Mouse (Mus musculus) large intestine, adult 2 months (tissue): Measurements from ENCODE around the gene Mtnr1a. TPM values are rescaled to one million over a fixed set of nuclear protein-coding genes. Genes with fewer than 3 reads are reported as not detected.
A peak's percentile ranks its signal among the peaks of the same experiment; 100 is the strongest.

ENCODE experiments used
- DNase-seq: peaks from one replicate; pipeline ENCODE4 v3.0.0-alpha.2; 2012; ENCODE audit warnings: low read depth, low spot score
- WGBS: fragments of 180-500 bp; shearing (Covaris S2); methylation state at CpG from one replicate; pipeline ENCODE4 v1.1.7; 2018; 5-methylcytosine and 5-hydroxymethylcytosine counted together
- polyA plus RNA-seq: library from polyadenylated mRNA; depleted of rRNA; stranded (reverse); fragments of >200 nt; gene quantifications from 2 replicates; pipeline ENCODE4 v1.2.3, GENCODE M21; 2012; rRNA removed

Gene Mtnr1a
- polyA plus RNA-seq, 1 experiment: 0.10 TPM

- no peak for DNase-seq
- WGBS: 24% methylated on average over 3 of the region's 3 CpGs
These were observed 24.7 kb downstream of the Mtnr1a start for GRCm38 (mm10) chr8:45093599-45093998.

GRCm38 (mm10) chr8:45109371-45110063 lies 40.6 kb downstream of the Mtnr1a start:
- 9% methylated on average over 13 of the region's 13 CpGs for WGBS
- peak; percentile 18 for DNase-seq

DNA sequence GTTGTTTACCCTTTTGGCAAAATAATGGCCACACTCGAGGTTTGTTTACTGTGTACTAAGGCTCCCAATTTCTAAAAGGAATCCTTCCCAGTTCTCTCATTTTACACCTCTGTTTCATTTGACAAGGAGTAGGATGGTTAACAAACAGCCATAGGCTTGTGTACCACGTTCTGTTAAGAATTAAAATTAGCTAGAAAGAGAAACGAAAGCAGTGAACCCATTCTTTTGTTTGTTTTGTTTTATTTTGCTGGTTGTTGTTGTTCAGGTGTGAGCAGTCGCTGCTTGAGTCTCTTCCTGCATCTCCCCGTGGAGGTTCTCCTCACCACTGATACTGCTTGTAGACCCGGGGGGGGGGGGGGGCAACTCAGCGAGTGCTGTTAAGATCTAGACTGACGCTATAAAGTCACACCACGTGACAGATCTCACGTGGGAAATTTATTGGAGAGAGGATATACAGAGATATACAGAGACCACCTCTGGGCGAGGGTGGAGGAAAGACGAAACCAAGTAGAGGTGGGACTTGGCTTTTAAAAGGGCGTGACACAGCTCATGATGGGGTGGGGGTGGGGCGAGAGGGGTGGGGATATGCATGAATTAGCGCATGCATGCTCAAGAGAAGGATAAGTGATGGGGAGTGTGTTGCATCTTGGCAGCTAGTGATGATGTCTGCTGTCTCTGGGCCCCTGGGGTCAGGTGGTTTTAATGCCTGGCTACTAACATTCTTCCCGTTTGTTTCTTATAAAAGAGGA lies 41.3 kb downstream of the Mtnr1a start:
- no peak for DNase-seq
- WGBS: 4% methylated on average over 16 of the region's 16 CpGs

GRCm38 (mm10) chr8:45110813-45111104 lies 41.8 kb downstream of the Mtnr1a start:
- WGBS: 56% methylated on average over 5 of the region's 5 CpGs

DNA sequence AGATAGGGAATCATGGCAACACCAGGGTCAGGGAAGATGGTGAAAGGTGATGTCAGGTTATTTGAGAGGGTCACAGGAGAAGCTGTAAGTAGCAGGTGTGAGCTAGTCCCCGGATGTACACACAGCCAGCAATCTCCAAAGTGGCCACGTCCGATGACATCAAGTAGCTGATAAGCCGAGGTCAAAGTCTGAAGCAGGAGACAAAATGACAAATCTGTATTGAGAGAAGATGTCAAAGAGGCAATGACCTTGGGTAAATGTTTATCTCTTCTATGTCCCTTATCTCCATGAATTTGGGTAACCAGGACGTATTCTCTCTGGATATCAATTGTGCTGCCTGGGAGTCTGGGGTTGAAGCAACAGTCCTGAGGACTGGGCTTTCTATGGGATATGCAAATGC lies 42.9 kb downstream of the Mtnr1a start:
- 32% methylated on average over 5 of the region's 5 CpGs for WGBS
- DNase-seq: no peak

More at GRCm38 (mm10) chr8:45110813-45111104, 41.8 kb downstream of the Mtnr1a start:
- DNase-seq: no peak

DNA sequence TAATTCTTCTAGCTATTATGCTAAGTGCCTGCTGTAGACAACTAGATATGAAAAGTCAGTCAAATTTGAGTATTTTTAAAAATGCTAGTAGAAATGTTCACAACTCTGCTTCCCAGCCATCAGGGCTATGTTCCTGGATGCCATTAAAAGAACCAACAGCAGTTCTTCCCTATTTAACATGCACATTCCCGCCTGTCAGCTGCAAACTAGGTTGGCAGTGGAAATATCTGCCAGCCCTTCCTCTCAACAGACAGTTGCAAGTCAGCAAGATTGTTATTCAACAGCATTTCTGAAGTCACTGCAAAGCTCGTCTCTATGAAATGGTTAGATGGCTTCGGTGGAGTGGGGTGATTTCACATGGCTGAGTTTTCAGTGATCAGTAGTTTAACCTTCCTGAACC lies 48.7 kb downstream of the Mtnr1a start:
- 76% methylated on average over 3 of the region's 3 CpGs for WGBS
- no peak for DNase-seq

DNA sequence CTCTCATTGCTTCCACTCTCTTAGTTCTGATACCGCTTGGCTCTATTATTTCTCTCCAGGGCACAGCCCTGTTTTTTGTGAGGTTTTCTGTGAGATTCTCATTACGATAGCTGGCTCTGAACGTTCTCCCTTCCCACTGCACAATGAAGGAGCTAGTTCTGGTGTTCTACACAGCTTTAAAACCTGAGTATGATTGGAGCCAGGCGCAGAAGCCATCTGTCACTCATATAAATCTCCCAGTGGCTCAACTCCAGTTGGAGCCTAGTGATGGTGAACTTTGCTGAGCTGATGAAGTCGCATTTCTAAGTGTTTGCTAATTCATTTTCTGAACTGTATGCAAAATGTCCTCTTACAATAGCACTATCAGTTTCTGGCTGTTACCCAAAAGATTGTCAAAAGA lies 56.7 kb downstream of the Mtnr1a start:
- DNase-seq: no peak
- 68% methylated on average over 5 of the region's 5 CpGs for WGBS

Other genes starting within 250 kb of the Mtnr1a start
- gene Fat1, start 133.7 kb upstream of the Mtnr1a start, polyA plus RNA-seq: 35.9 and 66.0 TPM in 2 replicates
- gene F11, start 192.9 kb downstream of the Mtnr1a start, polyA plus RNA-seq: not detected in 2 replicates
- gene Klkb1, start 225.7 kb downstream of the Mtnr1a start, polyA plus RNA-seq: 0.01 and 0.19 TPM in 2 replicates
- gene Gm45753, start 239.3 kb downstream of the Mtnr1a start, polyA plus RNA-seq: 0.12 TPM in 1 of 2 replicates, not detected in the other